Comparison of ENCODE assay signal across 8 mouse cellular contexts in the genomic region with DNA sequence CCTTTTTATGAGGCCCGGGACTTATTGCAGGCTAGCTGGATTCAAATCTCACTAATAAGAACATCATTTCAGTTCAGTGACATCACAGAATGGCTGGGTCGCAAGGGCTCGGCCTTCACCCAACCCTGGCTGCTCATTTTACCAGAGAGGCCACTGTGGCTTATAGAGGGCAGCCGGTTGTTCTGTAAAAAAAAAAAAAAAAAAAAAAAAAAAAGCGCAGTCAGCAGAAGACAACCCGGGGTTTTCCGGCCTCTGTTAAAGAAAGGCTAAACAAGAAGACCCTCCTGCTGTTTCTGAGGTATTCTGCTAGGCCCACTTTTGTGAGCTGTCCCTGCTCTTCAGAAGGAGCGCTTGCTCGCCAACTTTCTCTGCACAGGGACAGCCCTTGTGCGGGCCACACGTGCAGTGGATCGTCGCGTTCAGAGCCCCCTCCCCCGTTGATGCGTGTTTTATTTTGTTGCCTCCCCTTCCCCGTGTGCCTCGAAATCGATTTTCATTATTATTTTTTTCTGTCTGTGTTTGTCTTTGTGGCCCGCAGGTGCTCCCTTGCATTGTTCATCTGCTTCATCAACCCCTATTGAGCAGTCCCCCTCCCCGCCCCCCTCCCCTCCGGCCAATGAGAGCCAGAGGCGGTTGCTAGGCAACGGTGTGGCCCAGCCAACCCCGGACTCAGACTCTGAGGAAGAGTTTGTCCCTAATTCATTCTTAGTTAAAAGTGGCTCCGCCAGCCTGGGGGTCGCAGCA.
A peak's percentile ranks its signal among the peaks of the same experiment; 100 is the strongest.
DNase-seq lines count a peak whose midpoint lies in the region; ATAC-seq and TF ChIP-seq lines count a peak whose summit lies in the region.

No protein-coding gene starts in this region.

- H3K27ac ChIP-seq in kidney, embryonic 16.5 days (ENCODE audit: low read length): no peak overlapping the region
- no peak overlapping the region for H3K27ac ChIP-seq in embryonic fibroblast, embryonic 13.5 days (ENCODE audit: insufficient read depth, low read length)
- H3K27ac ChIP-seq in intestine, postnatal 0 days (ENCODE audit: low read depth, low read length): no peak overlapping the region
- H3K27ac ChIP-seq in midbrain, postnatal 0 days (ENCODE audit: low read depth, low read length): no peak overlapping the region

- peak overlapping the region; percentile 72 for H3K4me2 ChIP-seq in kidney, embryonic 16.5 days (replicated peaks; ENCODE audit: low read depth, low read length)
- H3K4me2 ChIP-seq in intestine, postnatal 0 days (replicated peaks; ENCODE audit: low read depth): peak overlapping the region; percentile 54
- H3K4me2 ChIP-seq in midbrain, postnatal 0 days (ENCODE audit: low read depth, low read length, poor library complexity, severe bottlenecking): peak overlapping the region; percentile 63

- peak overlapping the region; percentile 43 for H3K9ac ChIP-seq in kidney, embryonic 16.5 days (replicated peaks; ENCODE audit: low read length)
- no peak overlapping the region for H3K9ac ChIP-seq in intestine, postnatal 0 days (ENCODE audit: low read depth, low read length)
- H3K9ac ChIP-seq in midbrain, postnatal 0 days (replicated peaks; ENCODE audit: low read length, poor library complexity, severe bottlenecking): peak overlapping the region; percentile 44; the same call in 1 of the 2 replicates

- H3K9me3 ChIP-seq in kidney, embryonic 16.5 days (ENCODE audit: low read length): no peaks in the 10 kb centered on the region
- no peaks in the 10 kb centered on the region for H3K9me3 ChIP-seq in intestine, postnatal 0 days (ENCODE audit: control insufficient read depth)
- H3K9me3 ChIP-seq in midbrain, postnatal 0 days (ENCODE audit: low read length): no peaks in the 10 kb centered on the region

- H3K4me3 ChIP-seq in kidney, embryonic 16.5 days (ENCODE audit: low read length): peak overlapping the region; percentile 40
- H3K4me3 ChIP-seq in embryonic fibroblast, embryonic 13.5 days (ENCODE audit: insufficient read depth, low read length): peak overlapping the region; percentile 30; the same call in 1 of the 2 replicates
- H3K4me3 ChIP-seq in intestine, postnatal 0 days (ENCODE audit: low read depth, low read length): 0 out of 2 replicates have a peak overlapping the region, but pooled peaks have one; percentile 12
- H3K4me3 ChIP-seq in midbrain, postnatal 0 days (ENCODE audit: low read depth, low read length): peak overlapping the region; percentile 34

- no peak for TF ChIP-seq POLR2A in embryonic fibroblast, embryonic 13.5 days (IDR thresholded peaks at IDR 0.05; ENCODE audit: low read depth, low read length)

- no peak for TF ChIP-seq CTCF in embryonic fibroblast, embryonic 13.5 days (IDR thresholded peaks at IDR 0.05; ENCODE audit: borderline replicate concordance, insufficient read depth, low read length)
- TF ChIP-seq CTCF in intestine, postnatal 0 days (IDR thresholded peaks at IDR 0.05; ENCODE audit: low read depth): no peak
- TF ChIP-seq CTCF in midbrain, postnatal 0 days (IDR thresholded peaks at IDR 0.05): no peak

- no peaks in the 10 kb centered on the region for H3K36me3 ChIP-seq in kidney, embryonic 16.5 days (ENCODE audit: insufficient read depth, low read length)
- no peaks in the 10 kb centered on the region for H3K36me3 ChIP-seq in intestine, postnatal 0 days (ENCODE audit: control insufficient read depth, insufficient read depth)
- H3K36me3 ChIP-seq in midbrain, postnatal 0 days (ENCODE audit: insufficient read depth, low read length): no peaks in the 10 kb centered on the region

- intact Hi-C loops in left cerebral cortex, postnatal 36 days (cut with DNase I): no loop called here

- WGBS in kidney, embryonic 16.5 days: 1% methylated on average over 27 of the region's 27 CpGs
- WGBS in intestine, postnatal 0 days: 5% methylated on average over 26 of the region's 27 CpGs
- 3% methylated on average over 27 of the region's 27 CpGs for WGBS in midbrain, postnatal 0 days

- H3K4me1 ChIP-seq in kidney, embryonic 16.5 days (ENCODE audit: insufficient read depth, low read length): peaks cover 24% of the 10 kb centered on the region
- no peaks in the 10 kb centered on the region for H3K4me1 ChIP-seq in embryonic fibroblast, embryonic 13.5 days (ENCODE audit: control insufficient read depth, insufficient read depth, low read length)
- no peaks in the 10 kb centered on the region for H3K4me1 ChIP-seq in intestine, postnatal 0 days (replicated peaks; ENCODE audit: control insufficient read depth, insufficient read depth, low read length)
- 0 out of 2 replicates have a peak, but pooled peaks cover 4% of the 10 kb centered on the region for H3K4me1 ChIP-seq in midbrain, postnatal 0 days (ENCODE audit: insufficient read depth, low read length)

- H3K27me3 ChIP-seq in kidney, embryonic 16.5 days (ENCODE audit: insufficient read depth, low read length): peaks cover 3% of the 10 kb centered on the region; the same call in 1 of the 2 replicates
- H3K27me3 ChIP-seq in intestine, postnatal 0 days (replicated peaks; ENCODE audit: control insufficient read depth, insufficient read depth, low read length): no peaks in the 10 kb centered on the region
- H3K27me3 ChIP-seq in midbrain, postnatal 0 days (ENCODE audit: insufficient read depth, low read length): peaks cover 9% of the 10 kb centered on the region

- peak; percentile 85 for ATAC-seq in kidney, embryonic 16.5 days (ENCODE audit: low FRiP score, low TSS enrichment)
- no peak for ATAC-seq in intestine, postnatal 0 days
- ATAC-seq in midbrain, postnatal 0 days (ENCODE audit: low FRiP score): peak; percentile 87
- ATAC-seq in megakaryocyte progenitor cell, adult 5-6 weeks (replicated peaks; ENCODE audit: poor library complexity): no peak

- no peak for DNase-seq in kidney, adult 8-10 months
- DNase-seq in adrenal gland, postnatal 10 days: peak; percentile 64
- DNase-seq in midbrain, postnatal 0 days (ENCODE audit: low spot score): peak; percentile 87
- no peak for DNase-seq in left cerebral cortex, postnatal 36 days (ENCODE audit: low spot score in 2 of 2)

Comparison
In these comparisons a context has a peak if more than half of its experiments do, and no peak if none do; other contexts are left out.
1. ATAC-seq: peak in kidney, embryonic 16.5 days (single experiment) and midbrain, postnatal 0 days (single experiment); none in intestine, postnatal 0 days (single experiment) and megakaryocyte progenitor cell, adult 5-6 weeks (single experiment).
2. DNase-seq: peak in adrenal gland, postnatal 10 days (single experiment) and midbrain, postnatal 0 days (single experiment); none in kidney, adult 8-10 months (0 of 2) and left cerebral cortex, postnatal 36 days (0 of 2).
3. Peak in every context shown above with its lines, with median percentiles within 50 percentile points of each other: H3K4me2 ChIP-seq and H3K4me3 ChIP-seq.